Mouse (Mus musculus): ENCODE measurements around the gene Ncf2. TPM values are rescaled to one million over a fixed set of nuclear protein-coding genes. Genes with fewer than 3 reads are reported as not detected.

Ncf2 gene
- polyA plus RNA-seq, 1 experiment from 2014 or later: 3.5 TPM

DNA sequence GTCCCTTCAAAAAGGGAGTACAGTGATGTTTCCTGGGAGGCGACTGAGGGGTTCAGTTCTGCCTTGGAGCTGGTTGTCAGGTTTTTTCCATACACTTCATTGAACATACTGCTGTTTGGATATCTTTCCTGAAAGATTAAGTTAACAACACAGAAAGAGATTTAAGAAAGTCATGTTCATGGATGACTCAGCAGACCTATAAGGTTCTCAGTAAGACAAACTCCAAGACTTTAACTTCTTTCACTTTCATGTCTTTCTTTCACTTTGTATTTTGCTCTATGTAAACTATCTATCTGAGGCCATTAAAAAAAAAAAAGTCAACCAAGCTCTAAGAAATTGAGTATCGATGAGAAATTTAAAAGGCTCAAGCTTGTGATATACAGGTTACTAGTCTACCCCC, 41.1 kb downstream of the Ncf2 start:
- Histone ChIP-seq H3K9me3 (no peaks in the 10 kb centered on the region), H3K27me3 (no peaks in the 10 kb centered on the region), H3K9ac (no peak overlapping the region), H3K36me3 (peaks cover 91% of the 10 kb centered on the region), H3K4me2 (replicated peaks) (no peak overlapping the region), H3K27ac (no peak overlapping the region), H3K4me1 (0 out of 2 replicates have a peak, but pooled peaks cover 5% of the 10 kb centered on the region), H3K4me3 (no peak overlapping the region)
- no peak for ATAC-seq (ENCODE audit: low FRiP score, low read depth)
- 94% methylated on average over 2 of the region's 2 CpGs for WGBS

DNA sequence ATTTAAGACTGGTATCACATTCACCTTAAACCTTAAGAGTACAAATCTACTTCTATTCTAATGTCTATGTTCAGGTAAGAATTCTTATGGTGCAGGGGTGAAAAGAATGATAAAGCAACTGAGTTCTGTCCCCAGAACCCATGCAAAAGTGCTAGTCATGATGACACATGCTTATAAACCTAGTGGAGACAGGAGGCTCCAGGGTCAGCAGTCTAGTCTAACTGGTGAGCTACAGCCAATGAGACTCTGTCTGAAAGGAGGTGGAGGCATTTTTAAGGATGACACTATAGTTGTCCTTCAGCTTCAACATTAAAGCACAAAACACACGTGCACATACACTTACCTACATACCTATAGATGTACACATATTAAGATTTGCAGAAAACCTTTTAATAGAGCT, 44.6 kb downstream of the Ncf2 start:
- Histone ChIP-seq H3K27ac (no peak overlapping the region), H3K4me1 (0 out of 2 replicates have a peak, but pooled peaks cover 5% of the 10 kb centered on the region), H3K27me3 (no peaks in the 10 kb centered on the region), H3K4me3 (no peak overlapping the region), H3K9ac (no peak overlapping the region), H3K4me2 (replicated peaks) (no peak overlapping the region), H3K9me3 (no peaks in the 10 kb centered on the region), H3K36me3 (peaks cover 91% of the 10 kb centered on the region)
- 86% methylated on average over 1 of the region's 1 CpGs for WGBS
- ATAC-seq (ENCODE audit: low FRiP score, low read depth): no peak

DNA sequence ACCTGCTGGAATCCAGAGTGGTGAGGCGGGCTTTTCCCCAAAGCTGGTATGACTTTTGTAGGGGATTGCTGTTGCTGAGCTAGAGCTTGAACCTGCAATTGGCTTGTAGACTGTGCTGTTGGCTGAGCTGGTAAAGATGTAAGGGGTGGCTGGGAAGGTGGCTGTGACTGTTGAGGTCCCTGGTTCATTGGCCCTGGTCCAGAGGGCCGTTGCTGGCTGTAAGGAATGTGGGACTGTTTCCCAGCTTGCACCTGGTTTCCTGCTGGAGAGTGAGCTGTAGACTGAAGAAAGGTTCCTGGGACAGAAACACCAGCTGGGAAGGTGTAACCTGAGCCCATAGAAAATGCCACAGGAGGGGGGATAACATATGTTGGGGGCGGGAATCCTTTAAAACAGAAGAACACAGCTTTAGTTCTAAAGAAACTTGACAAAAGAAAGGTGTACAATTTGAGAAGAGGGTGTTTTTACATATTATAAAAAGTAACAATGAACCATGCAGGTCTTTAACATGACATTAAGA, 45.3 kb downstream of the Ncf2 start:
- no peak overlapping the region for H3K27ac ChIP-seq
- H3K9me3 ChIP-seq: no peaks in the 10 kb centered on the region
- H3K27me3 ChIP-seq: no peaks in the 10 kb centered on the region
- H3K9ac ChIP-seq: no peak overlapping the region
- no peak overlapping the region for H3K4me2 ChIP-seq (replicated peaks)
- no peak; the same call in 1 of the 2 replicates for ATAC-seq (ENCODE audit: low FRiP score, low read depth)
- WGBS: 57% methylated on average over 3 of the region's 3 CpGs
- H3K36me3 ChIP-seq: peaks cover 87% of the 10 kb centered on the region
- H3K4me3 ChIP-seq: no peak overlapping the region
- H3K4me1 ChIP-seq: 0 out of 2 replicates have a peak, but pooled peaks cover 5% of the 10 kb centered on the region

DNA sequence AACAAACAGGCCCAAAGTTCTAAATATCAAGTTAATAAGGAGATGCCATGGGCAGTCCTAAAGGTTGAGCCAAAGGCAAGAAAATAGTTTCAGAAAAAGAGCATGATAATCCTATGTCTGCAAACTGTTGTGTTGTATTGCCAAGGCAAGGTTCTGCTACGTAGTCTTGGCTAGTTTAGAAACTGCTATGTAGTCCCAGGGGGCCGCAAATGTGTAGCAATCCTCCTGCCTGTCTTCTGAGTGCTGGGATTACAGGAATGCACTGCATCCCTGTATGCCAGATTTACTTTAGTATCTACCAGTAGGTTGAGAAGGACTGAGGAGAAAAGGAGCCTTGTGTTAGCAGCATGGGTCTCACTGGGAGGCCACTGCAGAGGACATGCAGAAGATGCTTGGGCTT, 46.9 kb downstream of the Ncf2 start:
- no peaks in the 10 kb centered on the region for H3K27me3 ChIP-seq
- no peak overlapping the region for H3K4me3 ChIP-seq
- H3K9me3 ChIP-seq: no peaks in the 10 kb centered on the region
- 94% methylated on average over 2 of the region's 2 CpGs for WGBS
- no peak for ATAC-seq (ENCODE audit: low FRiP score, low read depth)
- no peak overlapping the region for H3K4me2 ChIP-seq (replicated peaks)
- 0 out of 2 replicates have a peak, but pooled peaks cover 5% of the 10 kb centered on the region for H3K4me1 ChIP-seq
- H3K36me3 ChIP-seq: peaks cover 83% of the 10 kb centered on the region
- no peak overlapping the region for H3K9ac ChIP-seq
- no peak overlapping the region for H3K27ac ChIP-seq

DNA sequence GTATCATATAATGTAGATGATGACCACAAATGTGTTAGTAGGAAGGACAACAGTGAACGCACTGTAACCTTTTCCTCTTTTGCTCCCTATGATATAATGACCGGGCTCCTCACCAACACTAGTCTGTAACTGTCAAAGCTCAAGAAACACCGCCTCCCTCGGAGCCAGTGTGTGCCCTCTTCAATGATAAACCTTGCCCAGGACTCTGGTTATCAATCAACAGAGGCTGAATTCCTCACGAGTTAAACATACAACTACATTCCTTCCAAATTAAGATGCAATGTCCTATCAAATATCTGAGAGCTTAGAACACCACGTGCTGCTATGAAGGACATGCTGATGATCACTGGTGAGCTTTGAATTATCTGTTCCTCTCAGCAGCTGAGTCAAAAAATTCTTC, 69.9 kb downstream of the Ncf2 start:
- Histone ChIP-seq H3K27ac (no peak overlapping the region), H3K36me3 (peaks cover 37% of the 10 kb centered on the region), H3K4me2 (replicated peaks) (no peak overlapping the region), H3K9me3 (no peaks in the 10 kb centered on the region), H3K4me1 (no peaks in the 10 kb centered on the region), H3K27me3 (no peaks in the 10 kb centered on the region), H3K9ac (no peak overlapping the region), H3K4me3 (no peak overlapping the region)
- WGBS: 91% methylated on average over 6 of the region's 6 CpGs
- ATAC-seq (ENCODE audit: low FRiP score, low read depth): no peak

DNA sequence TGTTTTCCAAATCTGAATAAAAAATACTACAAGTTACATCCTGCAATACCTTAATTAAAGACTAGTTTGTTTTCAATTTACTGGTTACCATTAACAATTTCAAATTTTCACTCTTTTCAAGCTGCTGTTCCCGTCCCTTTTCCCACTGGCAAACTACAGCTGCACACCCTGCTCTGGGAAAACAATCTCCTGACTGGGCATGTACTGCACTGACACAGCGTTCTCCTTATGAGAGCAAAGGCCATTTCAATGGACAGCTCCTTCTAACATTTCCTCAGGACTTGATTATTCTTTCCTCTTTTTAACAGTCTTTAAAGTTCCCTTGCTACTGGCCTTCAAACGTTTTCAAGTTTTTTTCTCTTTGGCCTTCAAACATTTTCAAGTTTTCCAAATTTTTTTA, 71.0 kb downstream of the Ncf2 start:
- Histone ChIP-seq H3K4me2 (replicated peaks) (no peak overlapping the region), H3K9ac (no peak overlapping the region), H3K36me3 (peaks cover 27% of the 10 kb centered on the region), H3K9me3 (no peaks in the 10 kb centered on the region), H3K4me1 (no peaks in the 10 kb centered on the region), H3K4me3 (no peak overlapping the region), H3K27me3 (no peaks in the 10 kb centered on the region), H3K27ac (no peak overlapping the region)
- 74% methylated on average over 3 of the region's 3 CpGs for WGBS
- no peak for ATAC-seq (ENCODE audit: low FRiP score, low read depth)

Other genes with a start within 250 kb of the Ncf2 start
- not detected in 2 replicates for gene Apobec4, start 49.6 kb upstream of the Ncf2 start, polyA plus RNA-seq (2015; fragmentation: Nextera tagmentation; extraction: Ambion mirVana)
- 36.4 and 41.7 TPM in 2 replicates for gene Rgl1, start 33.8 kb upstream of the Ncf2 start, polyA plus RNA-seq (2015; fragmentation: Nextera tagmentation; extraction: Ambion mirVana)
- 210 and 213 TPM in 2 replicates for gene Arpc5, start 33.7 kb upstream of the Ncf2 start, polyA plus RNA-seq (2015; fragmentation: Nextera tagmentation; extraction: Ambion mirVana)
- gene Smg7, start 102.5 kb downstream of the Ncf2 start, polyA plus RNA-seq (2015; fragmentation: Nextera tagmentation; extraction: Ambion mirVana): 28.0 and 29.3 TPM in 2 replicates
- gene Nmnat2, start 154.8 kb downstream of the Ncf2 start, polyA plus RNA-seq (2015; fragmentation: Nextera tagmentation; extraction: Ambion mirVana): 0.91 and 1.5 TPM in 2 replicates

All from limb, embryonic 13.5 days (tissue).